Mouse (Mus musculus) lung, postnatal 4 days (tissue): ENCODE measurements at regions not wholly inside any gene's neighbourhood (a gene's known extent, or its start where the extent isn't known, plus 50 kb on each side); places are given as distances from the start of the nearest gene placed in this dataset.

Source experiments
- DNase-seq, 2 experiments: peaks; one replicate each; pipeline ENCODE4 v3.0.0; 2021

- no peak for DNase-seq
Measured at GRCm38 (mm10) chr5:79131443-79132308, 1723.8 kb upstream of the Igfbp7 start.

DNA sequence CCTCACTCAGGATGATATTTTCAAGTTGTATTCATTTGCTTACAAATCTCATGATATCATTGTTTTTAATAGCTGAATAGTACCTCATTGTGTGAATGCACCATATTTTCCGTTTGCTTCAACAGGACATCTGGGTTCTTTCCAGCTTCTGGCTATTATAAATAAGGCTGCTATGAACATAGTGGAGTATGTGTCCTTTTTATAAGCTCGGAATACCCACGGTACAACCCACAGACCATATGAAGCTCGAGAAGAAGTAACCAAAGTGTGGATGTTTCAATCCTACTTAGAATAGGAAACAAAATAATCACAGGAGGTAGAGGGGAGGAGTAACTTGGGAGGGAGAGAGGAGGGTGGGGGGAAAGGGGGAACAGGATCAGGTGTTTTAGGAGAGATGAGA is 1675.3 kb upstream of the Igfbp7 start:
- no peak for DNase-seq

- DNase-seq = peak; percentile 6 to 24
Measured at GRCm38 (mm10) chr5:79059805-79060204, 1652.0 kb upstream of the Igfbp7 start.
